Mouse (Mus musculus): ENCODE data around the gene Efcc1.

- TF ChIP-seq GATA1 (IDR thresholded peaks at IDR 0.05; ENCODE audit: borderline replicate concordance, low read length) (no peak), FLI1 (IDR thresholded peaks at IDR 0.05; ENCODE audit: low read length) (no peak)
These were observed 11.3 kb downstream of the Efcc1 start for GRCm38 (mm10) chr6:87741978-87742377.
